Mouse (Mus musculus) stomach, adult 2 months (tissue): Measurements from ENCODE around the gene Gm16434. TPM values are rescaled to one million over a fixed set of nuclear protein-coding genes. Genes with fewer than 3 reads are reported as not detected.

Source experiments
- polyA plus RNA-seq: library from polyadenylated mRNA; depleted of rRNA; stranded (reverse); fragments of >200 nt; gene quantifications from 2 replicates; pipeline ENCODE4 v1.2.3, GENCODE M21; 2012; rRNA removed

Gene Gm16434
- polyA plus RNA-seq, result not detected in 2 replicates

DNA sequence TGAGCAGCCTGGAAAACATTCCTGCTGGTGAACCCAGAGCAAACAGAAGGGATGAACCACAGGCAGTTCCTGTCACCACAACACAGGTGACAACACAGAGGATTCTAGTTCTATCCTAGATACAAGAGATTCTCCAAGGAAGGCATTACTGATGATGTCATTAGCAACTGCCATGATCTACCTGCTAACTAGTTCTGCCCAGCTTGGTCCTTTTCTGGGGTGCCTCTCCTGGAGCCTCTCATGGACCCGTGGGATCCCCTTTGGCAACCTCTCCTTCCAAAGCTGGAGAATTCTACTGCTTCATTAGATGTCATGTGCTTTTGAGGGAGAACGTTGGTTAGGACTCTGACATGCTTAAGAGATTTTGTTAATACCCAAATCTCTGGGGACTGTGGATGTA, at the start of gene Gm16434:
Gm16434 (minus strand) TSS at position 101 of the 400 bp plus-strand sequence.

DNA sequence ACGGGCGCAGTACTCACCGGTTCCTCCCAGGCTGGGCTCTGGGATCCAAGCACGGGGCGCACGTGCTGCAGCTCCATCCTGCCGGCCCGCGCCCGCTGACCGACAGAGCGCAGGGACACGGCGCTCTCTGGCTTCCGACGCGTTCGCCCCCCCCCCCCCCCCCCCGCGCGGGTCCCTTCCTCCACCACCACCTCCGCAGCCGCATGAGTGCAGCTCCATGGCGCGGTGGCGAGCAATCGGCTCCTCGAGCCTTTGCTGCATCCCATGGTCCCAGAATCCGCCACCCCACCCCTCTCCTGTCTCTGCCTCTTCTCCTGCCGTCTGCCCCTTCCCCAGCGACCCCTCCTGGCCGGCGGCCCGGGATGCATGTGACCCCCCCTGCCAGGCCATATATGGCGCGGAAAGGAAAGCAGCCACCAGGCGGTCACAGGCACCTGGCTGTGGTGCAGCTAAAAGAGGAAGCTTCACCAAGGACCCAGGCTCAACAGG, 19.8 kb downstream of the Gm16434 start, which contains the start of gene Gm3512:
Gm3512 (minus strand) TSS at position 51 of the 489 bp plus-strand sequence.

Other genes starting within 250 kb of the Gm16434 start
- not detected in 2 replicates for gene Gm6356, start 220.7 kb downstream of the Gm16434 start, polyA plus RNA-seq
- gene Gm10406, start 167.1 kb downstream of the Gm16434 start, polyA plus RNA-seq, result not detected in 2 replicates
- not detected in 2 replicates for gene Gm3685, start 149.6 kb downstream of the Gm16434 start, polyA plus RNA-seq
- not detected in 2 replicates for gene Gm3696, start 93.9 kb downstream of the Gm16434 start, polyA plus RNA-seq
- not detected in 2 replicates for gene Gm6676, start 69.1 kb downstream of the Gm16434 start, polyA plus RNA-seq
- gene Gm3512, start 20.0 kb downstream of the Gm16434 start, polyA plus RNA-seq, result not detected in 2 replicates
- gene Gm3727, start 70.2 kb upstream of the Gm16434 start, polyA plus RNA-seq, result not detected in 2 replicates
- gene Gm3739, start 120.5 kb upstream of the Gm16434 start, polyA plus RNA-seq, result not detected in 2 replicates
- gene Gm5797, start 137.9 kb upstream of the Gm16434 start, polyA plus RNA-seq, result not detected in 2 replicates
- gene Gm8374, start 170.6 kb upstream of the Gm16434 start, polyA plus RNA-seq, result not detected in 2 replicates